Mouse (Mus musculus) embryonic facial prominence, embryonic 15.5 days (tissue): ENCODE measurements around the gene Pln. TPM values are rescaled to one million over a fixed set of nuclear protein-coding genes. Genes with fewer than 3 reads are reported as not detected.

Source experiments
- ATAC-seq: fragments of 200-750 bp; cut with Nextera tagmentation; 2 replicates; pipeline ENCODE4 v1.8.0; 2017; ENCODE audit warnings: low read depth, moderate TSS enrichment; ENCODE audit not compliant: insufficient number of reproducible peaks, low FRiP score, low TSS enrichment
- H3K27ac ChIP-seq: fragments of 300-500 bp; sonication (generic); replicated peaks from 2 replicates; pipeline ENCODE4 v1.5.1; 2015; ENCODE audit warnings: mild to moderate bottlenecking, inconsistent platforms
- H3K27me3 ChIP-seq: fragments of 300-500 bp; sonication (generic); 2 replicates; pipeline ENCODE4 v1.6.1; 2015; ENCODE audit warnings: inconsistent platforms
- H3K36me3 ChIP-seq: fragments of 300-500 bp; sonication (generic); 2 replicates; pipeline ENCODE4 v1.6.1; 2015; ENCODE audit warnings: mild to moderate bottlenecking, inconsistent platforms
- H3K4me1 ChIP-seq: fragments of 300-500 bp; sonication (generic); 2 replicates; pipeline ENCODE4 v1.6.1; 2015; ENCODE audit warnings: inconsistent platforms
- H3K4me2 ChIP-seq: fragments of 300-500 bp; sonication (generic); replicated peaks from 2 replicates; pipeline ENCODE4 v1.6.1; 2015; ENCODE audit warnings: mild to moderate bottlenecking, inconsistent platforms
- H3K4me3 ChIP-seq: fragments of 300-500 bp; sonication (generic); replicated peaks from 2 replicates; pipeline ENCODE4 v1.5.1; 2015; ENCODE audit warnings: mild to moderate bottlenecking, inconsistent platforms
- H3K9ac ChIP-seq: fragments of 300-500 bp; sonication (generic); 2 replicates; pipeline ENCODE4 v1.6.1; 2015; ENCODE audit warnings: inconsistent platforms
- H3K9me3 ChIP-seq: fragments of 300-500 bp; sonication (generic); replicated peaks from 2 replicates; pipeline ENCODE4 v1.6.1; 2016; ENCODE audit warnings: inconsistent platforms
- WGBS: fragments of 180-500 bp; shearing (Covaris S2); methylation state at CpG from one replicate; pipeline ENCODE4 v1.1.7; 2015; 5-methylcytosine and 5-hydroxymethylcytosine counted together
- polyA plus RNA-seq: library from polyadenylated mRNA; unstranded; fragments of >200 nt; fragmentation: Nextera tagmentation; extraction: Ambion mirVana; gene quantifications from 2 replicates; pipeline ENCODE4 v1.2.1, GENCODE M21; 2015

Gene Pln
- 0.91 and 0.95 TPM in 2 replicates for polyA plus RNA-seq

GRCm38 (mm10) chr10:53337162-53337923 is at the start of gene Pln:
Gene Pln (plus strand): TSS chr10:53337667.
- Histone ChIP-seq H3K36me3 (no peaks in the 10 kb centered on the region), H3K9ac (no peak within 1 kb of the TSS), H3K4me2 (no peak within 1 kb of the TSS), H3K27ac (no peak within 1 kb of the TSS), H3K9me3 (no peaks in the 10 kb centered on the region), H3K4me3 (no peak within 1 kb of the TSS), H3K4me1 (no peaks in the 10 kb centered on the region), H3K27me3 (no peaks in the 10 kb centered on the region)
- no peak for ATAC-seq
- WGBS: 66% methylated on average over 6 of the region's 6 CpGs

GRCm38 (mm10) chr10:53305867-53306266 is 31.6 kb upstream of the Pln start:
- Histone ChIP-seq H3K9ac (no peak overlapping the region), H3K27me3 (no peaks in the 10 kb centered on the region), H3K36me3 (no peaks in the 10 kb centered on the region), H3K27ac (no peak overlapping the region), H3K4me3 (no peak overlapping the region), H3K4me1 (no peaks in the 10 kb centered on the region), H3K4me2 (no peak overlapping the region), H3K9me3 (no peaks in the 10 kb centered on the region)
- no peak for ATAC-seq
- 29% methylated on average over 3 of the region's 3 CpGs for WGBS

- no peak for ATAC-seq
- no peaks in the 10 kb centered on the region for H3K4me1 ChIP-seq
- no peak overlapping the region for H3K4me2 ChIP-seq
- H3K4me3 ChIP-seq: no peak overlapping the region
- H3K9ac ChIP-seq: no peak overlapping the region
- no peaks in the 10 kb centered on the region for H3K36me3 ChIP-seq
- no peak overlapping the region for H3K27ac ChIP-seq
- 91% methylated on average over 3 of the region's 3 CpGs for WGBS
- H3K27me3 ChIP-seq: no peaks in the 10 kb centered on the region
- no peaks in the 10 kb centered on the region for H3K9me3 ChIP-seq
Measured at GRCm38 (mm10) chr10:53306674-53307073, 30.8 kb upstream of the Pln start.

GRCm38 (mm10) chr10:53323367-53323766 is 14.1 kb upstream of the Pln start:
- Histone ChIP-seq H3K4me1 (no peaks in the 10 kb centered on the region), H3K27me3 (no peaks in the 10 kb centered on the region), H3K9ac (no peak overlapping the region), H3K9me3 (no peaks in the 10 kb centered on the region), H3K27ac (no peak overlapping the region), H3K4me2 (no peak overlapping the region), H3K36me3 (no peaks in the 10 kb centered on the region), H3K4me3 (no peak overlapping the region)
- no peak for ATAC-seq

GRCm38 (mm10) chr10:53324663-53325062 is 12.8 kb upstream of the Pln start:
- WGBS: 31% methylated on average over 1 of the region's 1 CpGs
- ATAC-seq: no peak
- no peak overlapping the region for H3K4me2 ChIP-seq
- no peaks in the 10 kb centered on the region for H3K9me3 ChIP-seq
- H3K36me3 ChIP-seq: no peaks in the 10 kb centered on the region
- no peaks in the 10 kb centered on the region for H3K27me3 ChIP-seq
- no peaks in the 10 kb centered on the region for H3K4me1 ChIP-seq
- H3K27ac ChIP-seq: no peak overlapping the region
- H3K9ac ChIP-seq: no peak overlapping the region
- H3K4me3 ChIP-seq: no peak overlapping the region

GRCm38 (mm10) chr10:53326367-53326766 is 11.1 kb upstream of the Pln start:
- no peaks in the 10 kb centered on the region for H3K4me1 ChIP-seq
- H3K9ac ChIP-seq: no peak overlapping the region
- no peaks in the 10 kb centered on the region for H3K36me3 ChIP-seq
- H3K9me3 ChIP-seq: no peaks in the 10 kb centered on the region
- H3K4me3 ChIP-seq: no peak overlapping the region
- H3K27me3 ChIP-seq: no peaks in the 10 kb centered on the region
- no peak for ATAC-seq
- H3K4me2 ChIP-seq: no peak overlapping the region
- H3K27ac ChIP-seq: no peak overlapping the region

- WGBS: 80% methylated on average over 3 of the region's 3 CpGs
- Histone ChIP-seq H3K4me1 (no peaks in the 10 kb centered on the region), H3K27me3 (no peaks in the 10 kb centered on the region), H3K9me3 (no peaks in the 10 kb centered on the region), H3K4me3 (no peak overlapping the region), H3K36me3 (no peaks in the 10 kb centered on the region), H3K4me2 (no peak overlapping the region), H3K9ac (no peak overlapping the region), H3K27ac (no peak overlapping the region)
- ATAC-seq: no peak
Measured at GRCm38 (mm10) chr10:53329257-53329656, 8.2 kb upstream of the Pln start.

GRCm38 (mm10) chr10:53332752-53333151 is 4.7 kb upstream of the Pln start:
- H3K36me3 ChIP-seq: no peaks in the 10 kb centered on the region
- no peaks in the 10 kb centered on the region for H3K9me3 ChIP-seq
- no peaks in the 10 kb centered on the region for H3K4me1 ChIP-seq
- H3K27me3 ChIP-seq: no peaks in the 10 kb centered on the region
- 77% methylated on average over 2 of the region's 2 CpGs for WGBS
- ATAC-seq: no peak
- H3K9ac ChIP-seq: no peak overlapping the region
- H3K27ac ChIP-seq: no peak overlapping the region
- no peak overlapping the region for H3K4me3 ChIP-seq
- no peak overlapping the region for H3K4me2 ChIP-seq

GRCm38 (mm10) chr10:53335266-53335665 is 2.2 kb upstream of the Pln start:
- H3K4me3 ChIP-seq: no peak overlapping the region
- no peak overlapping the region for H3K4me2 ChIP-seq
- no peak overlapping the region for H3K9ac ChIP-seq
- 94% methylated on average over 2 of the region's 2 CpGs for WGBS
- no peaks in the 10 kb centered on the region for H3K36me3 ChIP-seq
- no peaks in the 10 kb centered on the region for H3K4me1 ChIP-seq
- H3K27me3 ChIP-seq: no peaks in the 10 kb centered on the region
- ATAC-seq: no peak
- no peaks in the 10 kb centered on the region for H3K9me3 ChIP-seq
- no peak overlapping the region for H3K27ac ChIP-seq

GRCm38 (mm10) chr10:53335974-53336373 is 1.5 kb upstream of the Pln start:
- Histone ChIP-seq H3K36me3 (no peaks in the 10 kb centered on the region), H3K4me1 (no peaks in the 10 kb centered on the region), H3K4me2 (no peak overlapping the region), H3K9me3 (no peaks in the 10 kb centered on the region), H3K27me3 (no peaks in the 10 kb centered on the region), H3K9ac (no peak overlapping the region), H3K4me3 (no peak overlapping the region), H3K27ac (no peak overlapping the region)
- ATAC-seq: no peak
- WGBS: 82% methylated on average over 3 of the region's 3 CpGs

- WGBS: 67% methylated on average over 2 of the region's 2 CpGs
- H3K27me3 ChIP-seq: no peaks in the 10 kb centered on the region
Measured at GRCm38 (mm10) chr10:53339045-53339444, 1.6 kb downstream of the Pln start.

GRCm38 (mm10) chr10:53341288-53341965 is 4.0 kb downstream of the Pln start:
- no peaks in the 10 kb centered on the region for H3K9me3 ChIP-seq
- no peak overlapping the region for H3K4me3 ChIP-seq
- no peaks in the 10 kb centered on the region for H3K36me3 ChIP-seq
- no peak for ATAC-seq
- WGBS: 76% methylated on average over 7 of the region's 7 CpGs
- H3K27ac ChIP-seq: no peak overlapping the region
- no peak overlapping the region for H3K9ac ChIP-seq
- H3K4me1 ChIP-seq: no peaks in the 10 kb centered on the region
- no peak overlapping the region for H3K4me2 ChIP-seq
- H3K27me3 ChIP-seq: no peaks in the 10 kb centered on the region

More at GRCm38 (mm10) chr10:53339045-53339444, 1.6 kb downstream of the Pln start:
- Histone ChIP-seq H3K9ac (no peak overlapping the region), H3K4me1 (no peaks in the 10 kb centered on the region), H3K4me2 (no peak overlapping the region), H3K9me3 (no peaks in the 10 kb centered on the region), H3K27ac (no peak overlapping the region), H3K36me3 (no peaks in the 10 kb centered on the region), H3K4me3 (no peak overlapping the region)
- no peak for ATAC-seq
